ENCODE assay signal across 8 mouse cellular contexts in the genomic region with DNA sequence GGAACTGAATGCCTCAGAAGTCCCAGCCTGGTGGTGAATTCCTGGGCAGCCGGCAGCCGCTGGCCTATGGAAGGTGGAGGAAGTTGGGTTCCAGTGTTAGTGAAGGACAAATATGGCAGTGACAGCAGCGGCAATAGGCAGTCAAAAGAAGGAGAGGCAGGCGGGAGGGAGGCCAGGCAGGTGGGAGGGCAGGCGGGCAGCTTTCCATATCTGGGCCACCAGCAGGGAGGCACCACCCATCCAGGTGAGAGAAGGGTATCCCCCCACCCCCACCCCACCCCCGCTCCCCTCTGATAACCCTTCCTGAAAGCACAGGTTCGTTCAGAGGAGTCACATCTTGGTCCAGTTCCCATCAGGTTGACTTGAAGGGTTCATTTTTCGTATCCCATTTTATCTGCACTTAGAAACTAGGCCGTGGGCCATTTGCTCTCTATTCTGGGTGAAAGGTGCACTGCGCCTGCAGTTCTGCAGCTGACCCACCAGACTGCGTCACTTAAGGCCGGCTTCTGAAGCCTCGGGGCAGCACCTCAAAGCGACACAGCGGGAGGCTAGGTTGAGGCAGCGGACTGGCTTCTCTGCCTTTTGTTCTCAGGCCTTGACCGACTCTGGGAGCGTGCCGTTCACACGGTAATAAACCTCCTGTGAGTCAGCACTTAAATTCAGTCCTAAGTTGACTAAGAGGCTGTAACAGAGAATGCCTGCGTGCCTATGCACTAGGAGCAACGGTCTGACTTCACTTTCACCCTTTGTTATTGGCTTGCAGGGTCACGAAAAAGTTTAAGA. TPM values are rescaled to one million over a fixed set of nuclear protein-coding genes. Genes with fewer than 3 reads are reported as not detected.
DNase-seq lines count a peak whose midpoint lies in the region; ATAC-seq lines count a peak whose summit lies in the region.
"Had no signal": no experiment of that assay in that cellular context is flagged by ENCODE, and none has a peak within 500 bp of the region (broad histone marks: within the 10 kb centered on the region; RNA-seq: fewer than 3 reads in every experiment).

No protein-coding gene starts in this region.

- no peaks in the 10 kb centered on the region for H3K36me3 ChIP-seq in midbrain, embryonic 11.5 days (ENCODE audit: control insufficient read depth, insufficient read depth, low read length)
- no peaks in the 10 kb centered on the region for H3K36me3 ChIP-seq in midbrain, embryonic 15.5 days (replicated peaks)
- no peaks in the 10 kb centered on the region for H3K36me3 ChIP-seq in intestine, embryonic 16.5 days (ENCODE audit: control insufficient read depth, insufficient read depth, low read length)
- H3K36me3 ChIP-seq in stomach, embryonic 15.5 days, result no peaks in the 10 kb centered on the region

- H3K4me1 ChIP-seq in midbrain, embryonic 11.5 days (ENCODE audit: control insufficient read depth, insufficient read depth, low read length), result peaks cover 7% of the 10 kb centered on the region; the same call in 1 of the 2 replicates
- peaks cover 3% of the 10 kb centered on the region; the same call in 1 of the 2 replicates for H3K4me1 ChIP-seq in midbrain, embryonic 15.5 days
- peaks cover 8% of the 10 kb centered on the region for H3K4me1 ChIP-seq in intestine, embryonic 16.5 days (ENCODE audit: control insufficient read depth, insufficient read depth, low read length)
- peaks cover 1% of the 10 kb centered on the region; the same call in 1 of the 2 replicates for H3K4me1 ChIP-seq in stomach, embryonic 15.5 days

- H3K27me3 ChIP-seq in midbrain, embryonic 11.5 days (ENCODE audit: control insufficient read depth, insufficient read depth, low read length), result peaks cover 5% of the 10 kb centered on the region
- H3K27me3 ChIP-seq in midbrain, embryonic 15.5 days (replicated peaks), result peaks cover 5% of the 10 kb centered on the region
- H3K27me3 ChIP-seq in intestine, embryonic 16.5 days (replicated peaks; ENCODE audit: control insufficient read depth, insufficient read depth, low read length), result no peaks in the 10 kb centered on the region
- H3K27me3 ChIP-seq in stomach, embryonic 15.5 days (replicated peaks), result no peaks in the 10 kb centered on the region

- peak; percentile 90 for DNase-seq in midbrain, embryonic 11.5 days (ENCODE audit: low spot score, missing footprints)
- DNase-seq in adrenal gland, postnatal 36 days, result peak; percentile 66 to 73
- no peak for DNase-seq in cerebellum, adult 18-20 months
- DNase-seq in frontal cortex, postnatal 10 days (ENCODE audit: low spot score in 2 of 2), result no peak

- 12% methylated on average over 23 of the region's 23 CpGs for WGBS in midbrain, embryonic 11.5 days
- WGBS in midbrain, embryonic 15.5 days, result 13% methylated on average over 23 of the region's 23 CpGs
- 14% methylated on average over 23 of the region's 23 CpGs for WGBS in intestine, embryonic 16.5 days
- WGBS in stomach, embryonic 15.5 days, result 21% methylated on average over 23 of the region's 23 CpGs

- H3K9ac ChIP-seq in midbrain, embryonic 11.5 days (ENCODE audit: low read length), result peak overlapping the region; percentile 31; the same call in 1 of the 2 replicates
- H3K9ac ChIP-seq in midbrain, embryonic 15.5 days, result no peak overlapping the region
- H3K9ac ChIP-seq in intestine, embryonic 16.5 days (ENCODE audit: low read depth, low read length), result peak overlapping the region; percentile 38; the same call in 1 of the 2 replicates
- no peak overlapping the region for H3K9ac ChIP-seq in stomach, embryonic 15.5 days

- no peaks in the 10 kb centered on the region for H3K9me3 ChIP-seq in midbrain, embryonic 11.5 days (ENCODE audit: control insufficient read depth, low read length)
- no peaks in the 10 kb centered on the region for H3K9me3 ChIP-seq in midbrain, embryonic 15.5 days
- no peaks in the 10 kb centered on the region for H3K9me3 ChIP-seq in intestine, embryonic 16.5 days (ENCODE audit: control insufficient read depth, low read length)
- H3K9me3 ChIP-seq in stomach, embryonic 15.5 days, result no peaks in the 10 kb centered on the region

- peak overlapping the region; percentile 19; the same call in 1 of the 2 replicates for H3K4me2 ChIP-seq in midbrain, embryonic 11.5 days
- H3K4me2 ChIP-seq in midbrain, embryonic 15.5 days, result no peak overlapping the region
- 0 out of 2 replicates have a peak overlapping the region, but pooled peaks have one; percentile 3 for H3K4me2 ChIP-seq in intestine, embryonic 16.5 days (ENCODE audit: low read depth, low read length)
- H3K4me2 ChIP-seq in stomach, embryonic 15.5 days, result no peak overlapping the region

- H3K4me3 ChIP-seq in midbrain, embryonic 11.5 days (ENCODE audit: low read depth, low read length), result no peak overlapping the region
- no peak overlapping the region for H3K4me3 ChIP-seq in midbrain, embryonic 15.5 days
- H3K4me3 ChIP-seq in intestine, embryonic 16.5 days (ENCODE audit: low read length), result no peak overlapping the region
- no peak overlapping the region for H3K4me3 ChIP-seq in stomach, embryonic 15.5 days (replicated peaks)

- no peak for ATAC-seq in midbrain, embryonic 11.5 days (ENCODE audit: low FRiP score)
- ATAC-seq in midbrain, embryonic 15.5 days (replicated peaks), result no peak
- peak; percentile 75 for ATAC-seq in intestine, embryonic 16.5 days
- 0 out of 2 replicates have a peak, but pooled peaks have one; percentile 25 for ATAC-seq in stomach, embryonic 15.5 days (ENCODE audit: insufficient read depth, low FRiP score, low read depth)

- H3K27ac ChIP-seq in midbrain, embryonic 11.5 days (ENCODE audit: low read depth, low read length), result no peak overlapping the region
- no peak overlapping the region for H3K27ac ChIP-seq in midbrain, embryonic 15.5 days
- H3K27ac ChIP-seq in intestine, embryonic 16.5 days (ENCODE audit: low read length), result no peak overlapping the region
- H3K27ac ChIP-seq in stomach, embryonic 15.5 days, result 0 out of 2 replicates have a peak overlapping the region, but pooled peaks have one; percentile 11

RNA-seq across cellular contexts. Expression of a gene that starts 1.4 kb away (rescaled TPM):
- polyA plus RNA-seq in midbrain, embryonic 11.5 days (2014; fragmentation: Nextera tagmentation; extraction: Ambion mirVana), result 15.4 and 19.7 TPM in 2 replicates
- 0.66 and 0.96 TPM in 2 replicates for polyA plus RNA-seq in midbrain, embryonic 15.5 days (2015; fragmentation: Nextera tagmentation; extraction: Ambion mirVana)
- total RNA-seq in adrenal gland, postnatal 36 days (2021), result 10 to 100 TPM; 43.2 to 67.9 TPM
- polyA plus RNA-seq in intestine, embryonic 16.5 days (2015; fragmentation: Nextera tagmentation; extraction: Ambion mirVana), result 78.2 and 87.5 TPM in 2 replicates
- 29.4 and 38.3 TPM in 2 replicates for polyA plus RNA-seq in stomach, embryonic 15.5 days (2015; fragmentation: Nextera tagmentation; extraction: Ambion mirVana)

RNA-seq across cellular contexts. Expression of a gene that starts 19.7 kb away (rescaled TPM):
- polyA plus RNA-seq in midbrain, embryonic 11.5 days (2014; fragmentation: Nextera tagmentation; extraction: Ambion mirVana), result 63.9 and 66.6 TPM in 2 replicates
- 84.2 and 85.7 TPM in 2 replicates for polyA plus RNA-seq in midbrain, embryonic 15.5 days (2015; fragmentation: Nextera tagmentation; extraction: Ambion mirVana)
- total RNA-seq in adrenal gland, postnatal 36 days (2021), result 10 to 100 TPM; 50.3 to 59.1 TPM
- 93.1 and 94.5 TPM in 2 replicates for polyA plus RNA-seq in intestine, embryonic 16.5 days (2015; fragmentation: Nextera tagmentation; extraction: Ambion mirVana)
- 88.6 and 97.2 TPM in 2 replicates for polyA plus RNA-seq in stomach, embryonic 15.5 days (2015; fragmentation: Nextera tagmentation; extraction: Ambion mirVana)

RNA-seq across cellular contexts. Expression of a gene that starts 20.0 kb away (rescaled TPM):
- polyA plus RNA-seq in midbrain, embryonic 11.5 days (2014; fragmentation: Nextera tagmentation; extraction: Ambion mirVana), result 208 and 225 TPM in 2 replicates
- 181 and 198 TPM in 2 replicates for polyA plus RNA-seq in midbrain, embryonic 15.5 days (2015; fragmentation: Nextera tagmentation; extraction: Ambion mirVana)
- 10 to 100 TPM; 73.7 to 78.1 TPM for total RNA-seq in adrenal gland, postnatal 36 days (2021)
- polyA plus RNA-seq in intestine, embryonic 16.5 days (2015; fragmentation: Nextera tagmentation; extraction: Ambion mirVana), result 134 and 157 TPM in 2 replicates
- 163 and 165 TPM in 2 replicates for polyA plus RNA-seq in stomach, embryonic 15.5 days (2015; fragmentation: Nextera tagmentation; extraction: Ambion mirVana)

RNA-seq across cellular contexts. Expression of a gene that starts 37.9 kb away (rescaled TPM):
- polyA plus RNA-seq in midbrain, embryonic 11.5 days (2014; fragmentation: Nextera tagmentation; extraction: Ambion mirVana), result 1.3 and 1.6 TPM in 2 replicates
- polyA plus RNA-seq in midbrain, embryonic 15.5 days (2015; fragmentation: Nextera tagmentation; extraction: Ambion mirVana), result 1.9 and 2.4 TPM in 2 replicates
- 1 to 10 TPM; 1.5 TPM for total RNA-seq in adrenal gland, postnatal 36 days (2021)
- 324 and 348 TPM in 2 replicates for polyA plus RNA-seq in intestine, embryonic 16.5 days (2015; fragmentation: Nextera tagmentation; extraction: Ambion mirVana)
- polyA plus RNA-seq in stomach, embryonic 15.5 days (2015; fragmentation: Nextera tagmentation; extraction: Ambion mirVana), result 403 and 444 TPM in 2 replicates
- total RNA-seq: hematopoietic stem cell, adult 5-6 weeks had no signal

RNA-seq across cellular contexts. Expression of a gene that starts 50.9 kb away (rescaled TPM):
- 0.17 and 0.23 TPM in 2 replicates for polyA plus RNA-seq in midbrain, embryonic 11.5 days (2014; fragmentation: Nextera tagmentation; extraction: Ambion mirVana)
- polyA plus RNA-seq in midbrain, embryonic 15.5 days (2015; fragmentation: Nextera tagmentation; extraction: Ambion mirVana), result 0.41 and 0.48 TPM in 2 replicates
- total RNA-seq in adrenal gland, postnatal 36 days (2021), result 1 to 10 TPM; 2.7 to 4.3 TPM
- polyA plus RNA-seq in intestine, embryonic 16.5 days (2015; fragmentation: Nextera tagmentation; extraction: Ambion mirVana), result 0.58 and 0.65 TPM in 2 replicates
- polyA plus RNA-seq in stomach, embryonic 15.5 days (2015; fragmentation: Nextera tagmentation; extraction: Ambion mirVana), result 1.7 and 1.9 TPM in 2 replicates
- total RNA-seq: hematopoietic stem cell, adult 5-6 weeks had no signal

Comparison
In these comparisons a context has a peak if more than half of its experiments do, and no peak if none do; other contexts are left out.
1. H3K4me2 ChIP-seq: peak in midbrain, embryonic 11.5 days (single experiment) and intestine, embryonic 16.5 days (single experiment); none in midbrain, embryonic 15.5 days (single experiment) and stomach, embryonic 15.5 days (single experiment).
2. H3K9ac ChIP-seq: peak in midbrain, embryonic 11.5 days (single experiment) and intestine, embryonic 16.5 days (single experiment); none in midbrain, embryonic 15.5 days (single experiment) and stomach, embryonic 15.5 days (single experiment).
3. ATAC-seq: peak in intestine, embryonic 16.5 days (single experiment) and stomach, embryonic 15.5 days (single experiment); none in midbrain, embryonic 11.5 days (single experiment) and midbrain, embryonic 15.5 days (single experiment).
4. DNase-seq: peak in midbrain, embryonic 11.5 days (single experiment) and adrenal gland, postnatal 36 days (2 of 2); none in cerebellum, adult 18-20 months (0 of 2) and frontal cortex, postnatal 10 days (0 of 2).